Mouse (Mus musculus): ENCODE results near the gene Unc79.

DNA sequence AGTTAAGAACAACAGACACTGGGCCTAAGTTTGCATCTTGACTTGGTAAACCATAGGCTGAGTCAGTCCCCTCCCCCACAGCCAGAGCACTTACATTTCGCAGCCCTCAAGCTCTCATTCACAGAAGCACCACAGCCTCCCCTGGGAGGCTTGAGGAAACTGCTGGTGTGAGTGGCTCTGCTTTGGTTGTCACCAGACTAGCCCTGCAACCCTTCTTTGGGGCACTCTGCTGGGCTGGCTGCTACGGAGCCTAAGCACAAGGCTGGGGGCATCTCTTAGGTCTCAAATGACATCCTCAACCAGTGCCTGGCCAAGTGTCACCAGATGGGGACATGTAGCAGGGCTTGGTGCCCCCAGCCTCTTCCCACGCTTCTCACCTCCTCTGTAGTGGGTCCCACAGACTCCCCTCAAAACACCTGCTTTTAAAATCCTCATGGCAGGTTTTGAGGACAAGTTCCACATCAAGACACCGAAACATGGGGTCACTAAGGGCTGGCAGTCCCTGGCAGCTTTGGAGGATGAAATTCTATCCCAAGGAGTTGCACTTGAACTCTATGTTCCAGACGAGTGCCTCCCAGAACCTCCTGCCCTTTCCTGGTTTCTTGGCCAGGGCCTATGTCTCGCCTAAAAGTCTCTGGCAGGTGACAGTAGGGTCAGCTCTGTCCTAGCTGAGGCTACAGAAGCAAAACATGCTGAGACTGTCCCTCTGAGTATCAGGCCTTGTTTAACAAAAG is 267.4 kb downstream of the Unc79 start:
- TF ChIP-seq CTCF (IDR thresholded peaks at IDR 0.05; ENCODE audit: control insufficient read depth, insufficient read depth, low read length) (no peak), POLR2A (IDR thresholded peaks at IDR 0.05; ENCODE audit: borderline replicate concordance, control insufficient read depth, low read depth, low read length) (no peak)

Data from bone marrow, adult 2 months (tissue).